Mouse (Mus musculus): Measurements from ENCODE around the gene Olfr1254.

Gene Olfr1254

DNA sequence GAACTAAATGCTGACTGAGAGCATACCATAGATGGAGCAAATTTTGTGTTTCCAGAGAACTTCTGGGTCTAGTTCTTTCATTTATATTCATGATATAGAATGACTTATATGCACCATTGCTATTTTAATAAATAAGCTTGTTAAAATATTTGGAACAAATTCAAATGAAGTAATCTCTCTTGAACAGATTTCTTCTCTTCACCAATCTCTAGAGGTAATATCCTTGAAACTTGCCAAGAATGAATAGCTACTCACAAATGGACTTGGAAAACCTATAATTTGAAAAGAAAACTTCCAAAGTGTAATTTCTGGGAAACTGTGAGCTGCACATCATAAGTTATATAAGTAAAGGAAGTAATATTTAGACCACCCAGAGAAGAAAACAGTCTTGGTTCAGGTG, at the start of gene Olfr1254:
Gene Olfr1254 (minus strand): TSS at position 101 of the 400 bp plus-strand sequence.
- DNase-seq (ENCODE audit: low read depth) = no peak

DNA sequence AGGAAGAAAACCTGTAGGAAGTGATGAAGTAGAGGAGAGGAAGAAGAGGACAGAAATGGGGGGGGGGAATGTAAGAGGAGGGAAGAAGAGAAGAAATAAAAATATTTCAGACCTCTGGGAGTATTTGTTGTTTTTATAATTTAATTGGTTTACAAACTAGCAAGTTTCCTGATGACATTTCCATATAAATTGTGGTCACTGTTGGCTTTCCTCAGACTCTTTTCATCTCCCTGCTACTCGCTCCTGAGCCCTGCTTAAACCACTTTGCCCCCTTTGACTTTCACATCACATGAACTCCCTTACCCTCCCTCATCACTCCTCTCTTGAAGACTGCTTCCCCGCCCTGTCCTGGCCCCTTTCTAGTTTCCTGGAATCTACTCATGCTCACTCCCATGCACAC, 48.0 kb upstream of the Olfr1254 start, which contains the start of gene Olfr1256:
Gene Olfr1256 (minus strand): TSS at position 101 of the 400 bp plus-strand sequence.
- DNase-seq (ENCODE audit: low read depth) = no peak

DNA sequence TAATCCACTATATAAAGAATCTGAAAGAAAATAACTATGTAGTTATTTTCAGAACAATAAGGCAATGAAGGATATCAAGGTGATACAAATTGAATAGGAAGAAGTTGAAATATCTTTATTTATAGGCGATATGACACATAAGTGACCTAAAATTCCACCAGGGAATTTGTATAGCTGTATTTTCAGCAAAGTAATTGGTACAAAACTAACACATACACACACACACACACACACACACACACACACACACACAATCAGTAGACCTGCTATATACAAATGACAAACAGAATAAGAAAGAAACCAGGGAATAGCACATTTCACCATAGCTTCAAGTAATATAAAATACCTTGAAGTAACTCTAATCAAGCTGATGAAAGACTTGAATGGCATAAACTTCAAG, 26.8 kb upstream of the Olfr1254 start:
- no peak for DNase-seq (ENCODE audit: low read depth)

- DNase-seq (ENCODE audit: low read depth) = no peak
Observed at GRCm38 (mm10) chr2:89811751-89812150, 18.3 kb upstream of the Olfr1254 start, which contains the start of gene Olfr1255. TSS of gene Olfr1255 (plus strand) at chr2:89812051.

DNA sequence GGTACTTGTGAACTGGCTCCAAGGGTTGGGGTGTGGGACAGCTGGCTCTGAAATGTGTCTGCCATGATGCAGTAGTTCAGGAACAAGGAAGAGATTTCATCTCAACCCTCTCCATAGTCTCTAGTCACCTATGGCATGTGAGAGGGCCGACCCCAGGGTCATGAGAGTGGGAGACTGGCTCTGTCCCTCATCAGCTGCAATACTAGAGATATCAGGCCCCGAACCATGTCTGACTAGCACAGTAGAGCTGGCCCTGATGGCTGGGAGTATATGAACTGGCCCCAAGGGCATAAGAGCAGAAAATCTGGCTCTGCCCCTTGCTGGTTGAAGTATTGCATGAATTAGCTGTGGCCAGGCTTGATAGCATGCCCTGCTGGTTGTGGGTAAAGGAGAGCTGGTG, 17.3 kb upstream of the Olfr1254 start:
- DNase-seq (ENCODE audit: low read depth) = no peak

- DNase-seq (ENCODE audit: low read depth) = no peak
Observed at GRCm38 (mm10) chr2:89799583-89799982, 6.2 kb upstream of the Olfr1254 start.

- DNase-seq (ENCODE audit: low read depth) = no peak
Observed at GRCm38 (mm10) chr2:89756990-89757389, 36.4 kb downstream of the Olfr1254 start, which contains the start of gene Olfr1253. TSS of gene Olfr1253 (minus strand) at chr2:89757090.

All from NIH3T3 (cell line).